Mouse (Mus musculus) midbrain, embryonic 11.5 days (tissue): ENCODE results near the gene Thrap3. TPM values are rescaled to one million over a fixed set of nuclear protein-coding genes. Genes with fewer than 3 reads are reported as not detected.

ENCODE experiments used
- ATAC-seq: fragments of 200-750 bp; cut with Nextera tagmentation; 2 replicates; pipeline ENCODE4 v1.8.0; 2017; ENCODE audit warnings: moderate TSS enrichment, moderate library complexity; ENCODE audit not compliant: low FRiP score
- DNase-seq: peaks from one replicate; pipeline ENCODE4 v3.0.0; 2015; ENCODE audit warnings: low spot score; ENCODE audit errors: missing footprints
- H3K27ac ChIP-seq: fragments of 300-500 bp; sonication (generic); 2 replicates; pipeline ENCODE4 v1.5.1; 2014; ENCODE audit warnings: low read depth, low read length
- H3K27me3 ChIP-seq: fragments of 300-500 bp; sonication (generic); 2 replicates; pipeline ENCODE4 v1.6.1; 2014; ENCODE audit warnings: mild to moderate bottlenecking, low read length, moderate library complexity, mixed read lengths; ENCODE audit not compliant: control insufficient read depth, insufficient read depth
- H3K36me3 ChIP-seq: fragments of 300-500 bp; sonication (generic); 2 replicates; pipeline ENCODE4 v1.6.1; 2014; ENCODE audit warnings: mild to moderate bottlenecking, low read length, moderate library complexity, mixed read lengths; ENCODE audit not compliant: control insufficient read depth, insufficient read depth
- H3K4me1 ChIP-seq: fragments of 300-500 bp; sonication (generic); 2 replicates; pipeline ENCODE4 v1.6.1; 2014; ENCODE audit warnings: low read length; ENCODE audit not compliant: control insufficient read depth, insufficient read depth
- H3K4me2 ChIP-seq: fragments of 300-500 bp; sonication (generic); 2 replicates; pipeline ENCODE4 v1.6.1; 2014; ENCODE audit warnings: mild to moderate bottlenecking, moderate library complexity
- H3K4me3 ChIP-seq: fragments of 300-500 bp; sonication (generic); 2 replicates; pipeline ENCODE4 v1.5.1; 2014; ENCODE audit warnings: low read depth, low read length
- H3K9ac ChIP-seq: fragments of 300-500 bp; sonication (generic); 2 replicates; pipeline ENCODE4 v1.6.1; 2014; ENCODE audit warnings: low read length
- H3K9me3 ChIP-seq: fragments of 300-500 bp; sonication (generic); 2 replicates; pipeline ENCODE4 v1.6.1; 2016; ENCODE audit warnings: low read length; ENCODE audit not compliant: control insufficient read depth
- WGBS: fragments of 180-500 bp; shearing (Covaris S2); extraction: QIAGEN DNeasy Blood & Tissue Kit; methylation state at CpG from one replicate; pipeline ENCODE4 v1.1.7; 2014; 5-methylcytosine and 5-hydroxymethylcytosine counted together
- polyA plus RNA-seq: library from polyadenylated mRNA; unstranded; fragments of >200 nt; fragmentation: Nextera tagmentation; extraction: Ambion mirVana; gene quantifications from 2 replicates; pipeline ENCODE4 v1.2.1, GENCODE M21; 2014

Thrap3 gene
- polyA plus RNA-seq, 1 experiment from 2014 or later, result 192 TPM

DNA sequence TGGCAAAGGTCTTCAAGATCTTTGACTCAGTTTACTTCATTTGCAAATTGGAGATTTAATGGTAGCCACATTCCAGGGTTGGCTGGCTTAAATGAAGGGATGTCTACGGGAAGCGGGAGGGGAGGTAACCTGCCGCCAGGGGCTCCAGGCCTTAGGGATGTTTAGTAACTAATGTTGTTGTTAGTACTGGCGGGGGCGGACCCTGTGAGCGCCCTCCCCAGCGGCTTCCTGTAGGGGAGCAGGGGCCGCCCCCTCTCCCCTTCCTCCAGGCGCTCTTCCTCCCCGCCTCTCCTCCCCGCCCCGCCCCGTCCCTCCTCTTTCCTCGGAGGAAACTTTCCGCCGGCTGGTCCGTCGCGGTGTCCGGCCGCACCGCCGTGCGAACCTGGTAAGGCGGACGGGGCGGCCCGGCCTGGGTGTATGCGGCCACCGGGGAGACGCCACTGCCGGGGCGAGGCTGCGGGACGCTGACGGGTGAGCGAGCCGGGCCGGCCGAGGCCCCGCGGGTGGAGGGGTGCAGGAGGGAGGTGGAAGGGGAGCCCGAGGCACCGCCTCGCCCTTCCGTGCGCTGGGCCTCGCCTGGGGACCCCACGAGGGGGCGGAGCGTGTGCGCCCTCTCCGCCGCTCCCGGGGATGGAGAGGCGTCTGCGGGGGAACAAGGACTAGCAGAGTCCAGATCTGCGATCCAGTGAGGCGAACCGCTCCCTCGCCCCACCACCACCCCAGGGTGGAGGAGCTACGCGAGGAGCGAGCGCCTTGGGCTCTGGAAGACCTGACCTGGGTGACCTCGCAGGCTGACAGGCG, 54.2 kb downstream of the Thrap3 start:
- H3K27ac ChIP-seq, result no peak overlapping the region
- peak; percentile 45; the same call in 1 of the 2 replicates for ATAC-seq
- H3K4me2 ChIP-seq, result peak overlapping the region; percentile 57
- peak overlapping the region; percentile 33 for H3K9ac ChIP-seq
- peak; percentile 93 for DNase-seq
- peaks cover 34% of the 10 kb centered on the region for H3K27me3 ChIP-seq
- under 1% methylated on average over 67 of the region's 67 CpGs for WGBS
- H3K36me3 ChIP-seq, result no peaks in the 10 kb centered on the region
- peaks cover 16% of the 10 kb centered on the region for H3K4me1 ChIP-seq
- no peaks in the 10 kb centered on the region for H3K9me3 ChIP-seq
- peak overlapping the region; percentile 39 for H3K4me3 ChIP-seq

DNA sequence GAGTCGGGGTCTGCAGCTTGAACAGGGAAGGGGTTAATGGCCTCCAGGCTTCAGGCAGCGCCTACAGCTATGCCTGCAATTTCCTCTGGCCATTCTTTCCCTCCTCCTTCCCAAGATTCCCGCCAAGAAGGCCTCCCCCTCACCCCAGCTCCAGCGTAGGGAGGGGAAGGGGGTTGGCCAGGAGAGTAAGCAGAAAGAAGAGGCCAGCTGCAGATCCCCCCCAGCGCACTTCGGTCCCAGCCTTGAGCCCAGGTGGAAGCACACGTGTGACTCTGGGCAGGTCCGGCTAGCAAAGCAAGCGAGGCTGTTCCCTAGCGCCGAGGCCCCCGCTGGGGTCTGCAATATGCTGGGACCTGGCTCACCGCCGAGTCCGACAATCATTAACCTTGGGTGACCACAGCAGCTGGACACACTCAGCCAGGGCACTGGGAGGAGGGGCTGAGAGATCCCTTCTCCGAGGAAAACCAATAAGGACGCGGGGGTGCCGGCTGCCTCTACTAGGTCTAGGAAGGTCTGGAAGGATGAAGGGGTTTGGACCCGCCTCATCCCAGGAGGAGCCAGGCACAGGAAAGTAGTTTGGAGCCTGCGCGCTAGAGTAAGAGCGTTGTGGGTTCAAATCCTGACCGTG, 54.9 kb downstream of the Thrap3 start, which contains the start of gene Eva1b:
Gene Eva1b (plus strand): TSS at position 212 of the 628 bp plus-strand sequence.
- H3K36me3 ChIP-seq, result no peaks in the 10 kb centered on the region
- H3K27me3 ChIP-seq, result peaks cover 34% of the 10 kb centered on the region
- 2% methylated on average over 23 of the region's 24 CpGs for WGBS
- ATAC-seq, result peak; percentile 27; the same call in 1 of the 2 replicates
- peak within 1 kb of the TSS; percentile 33 for H3K9ac ChIP-seq
- DNase-seq, result peak; percentile 93
- H3K4me2 ChIP-seq, result peak within 1 kb of the TSS; percentile 57
- peak within 1 kb of the TSS; percentile 39 for H3K4me3 ChIP-seq
- no peak within 1 kb of the TSS for H3K27ac ChIP-seq
- peaks cover 16% of the 10 kb centered on the region for H3K4me1 ChIP-seq
- H3K9me3 ChIP-seq, result no peaks in the 10 kb centered on the region

DNA sequence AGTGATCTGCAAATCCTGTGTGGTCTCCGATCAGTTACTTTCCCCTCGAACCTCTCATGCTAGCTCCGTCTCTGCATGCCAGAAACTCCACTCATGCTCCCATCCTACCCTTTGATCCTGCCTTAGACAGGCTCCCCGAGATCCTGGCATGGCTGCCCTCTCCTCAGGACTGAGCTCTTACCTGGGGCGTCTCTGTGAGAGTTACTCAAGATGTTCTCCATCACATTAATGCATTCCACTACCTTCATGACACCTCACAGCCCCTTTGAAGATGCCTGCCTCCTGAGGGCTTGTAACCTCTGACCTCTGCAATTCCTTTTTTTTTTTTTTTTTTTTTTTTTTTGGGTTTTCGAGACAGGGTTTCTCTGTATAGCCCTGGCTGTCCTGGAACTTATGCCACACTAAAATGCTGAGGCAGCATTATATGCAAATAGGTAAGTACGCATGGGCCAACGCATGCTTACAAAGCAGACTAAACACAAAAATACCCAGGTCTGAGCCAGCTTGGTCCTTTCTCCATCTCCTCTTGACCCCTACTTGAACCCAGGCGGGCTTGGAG, 55.5 kb downstream of the Thrap3 start:
- DNase-seq (peak; percentile 90), ATAC-seq (no peak)
- Histone ChIP-seq H3K27me3 (peaks cover 34% of the 10 kb centered on the region), H3K27ac (no peak overlapping the region), H3K4me1 (peaks cover 16% of the 10 kb centered on the region), H3K4me3 (no peak overlapping the region), H3K9me3 (no peaks in the 10 kb centered on the region), H3K4me2 (no peak overlapping the region), H3K9ac (no peak overlapping the region), H3K36me3 (no peaks in the 10 kb centered on the region)
- 57% methylated on average over 9 of the region's 9 CpGs for WGBS

DNA sequence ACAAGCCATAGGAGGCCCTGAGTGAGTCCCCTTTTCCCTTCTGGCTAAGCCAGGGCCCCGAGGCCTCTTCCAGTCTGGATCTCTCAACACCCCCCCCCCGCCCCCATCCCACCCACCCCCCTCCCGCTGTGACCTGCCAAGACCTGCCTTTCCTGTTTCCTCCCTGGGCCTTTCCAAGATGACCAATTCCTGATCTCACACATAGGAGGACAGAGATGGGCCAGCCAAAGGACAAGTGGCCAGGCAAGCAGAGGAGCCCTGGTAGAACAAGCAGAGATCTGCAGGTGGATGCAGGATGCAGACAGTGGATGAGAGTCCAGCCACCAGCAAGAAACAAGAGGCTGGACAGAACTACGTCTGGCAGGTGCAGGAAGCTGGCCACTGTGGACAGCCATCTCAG, 57.2 kb downstream of the Thrap3 start:
- Histone ChIP-seq H3K4me2 (no peak overlapping the region), H3K9ac (no peak overlapping the region), H3K4me1 (peaks cover 16% of the 10 kb centered on the region), H3K27ac (no peak overlapping the region), H3K36me3 (no peaks in the 10 kb centered on the region), H3K4me3 (no peak overlapping the region), H3K27me3 (peaks cover 31% of the 10 kb centered on the region), H3K9me3 (no peaks in the 10 kb centered on the region)
- DNase-seq (no peak), ATAC-seq (no peak)
- WGBS, result 74% methylated on average over 4 of the region's 4 CpGs

DNA sequence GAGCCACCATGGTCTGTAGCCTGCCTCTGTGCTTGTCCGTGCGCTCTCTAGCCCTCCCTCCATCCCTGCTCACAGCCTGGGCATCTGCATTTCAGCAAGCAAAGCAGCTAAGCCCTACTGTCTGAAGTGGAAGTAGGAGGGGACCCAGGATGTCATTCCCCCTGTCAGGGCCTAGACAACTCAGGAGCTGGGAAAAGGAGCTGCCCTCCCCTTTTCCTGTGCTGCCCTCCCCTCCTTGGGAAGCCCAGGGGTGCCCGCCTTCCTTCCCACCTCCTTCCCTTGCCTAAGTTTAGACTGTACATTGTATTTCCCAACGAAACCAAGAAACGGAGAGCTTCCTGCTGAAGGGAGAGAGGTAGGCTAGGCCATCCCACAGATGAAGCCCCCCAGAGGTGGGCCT, 61.5 kb downstream of the Thrap3 start:
- DNase-seq (no peak), ATAC-seq (no peak)
- no peak overlapping the region for H3K4me2 ChIP-seq
- H3K27me3 ChIP-seq, result no peaks in the 10 kb centered on the region
- peaks cover 4% of the 10 kb centered on the region; the same call in 1 of the 2 replicates for H3K36me3 ChIP-seq
- H3K9me3 ChIP-seq, result no peaks in the 10 kb centered on the region
- WGBS, result 80% methylated on average over 5 of the region's 5 CpGs
- no peak overlapping the region for H3K27ac ChIP-seq
- no peak overlapping the region for H3K9ac ChIP-seq
- H3K4me1 ChIP-seq, result no peaks in the 10 kb centered on the region
- no peak overlapping the region for H3K4me3 ChIP-seq

DNA sequence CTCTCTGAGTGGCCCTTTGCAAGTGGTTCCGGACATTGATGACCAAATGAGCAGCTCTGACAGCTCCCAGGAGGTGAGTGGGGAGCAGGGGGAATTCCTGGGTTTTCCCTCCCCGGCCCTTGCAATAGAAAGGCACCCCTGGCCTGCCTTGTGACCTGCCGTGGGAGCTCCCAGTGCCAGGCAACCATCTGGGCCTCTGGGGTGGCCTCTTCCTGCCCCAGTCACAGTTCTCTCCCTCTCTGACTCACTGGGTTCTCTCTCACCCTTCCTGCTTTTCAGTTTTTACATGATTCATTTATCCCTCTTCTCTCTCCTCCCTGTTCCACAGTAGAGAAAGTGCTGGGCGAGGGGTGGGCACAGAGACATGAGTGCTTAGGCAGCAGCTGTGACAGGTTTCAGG, 64.8 kb downstream of the Thrap3 start:
- WGBS, result 81% methylated on average over 4 of the region's 4 CpGs
- Histone ChIP-seq H3K9ac (no peak overlapping the region), H3K36me3 (peaks cover 6% of the 10 kb centered on the region), H3K4me1 (no peaks in the 10 kb centered on the region), H3K4me2 (no peak overlapping the region), H3K9me3 (no peaks in the 10 kb centered on the region), H3K27ac (no peak overlapping the region), H3K4me3 (no peak overlapping the region), H3K27me3 (no peaks in the 10 kb centered on the region)
- no peak for ATAC-seq
- DNase-seq, result peak; percentile 74

DNA sequence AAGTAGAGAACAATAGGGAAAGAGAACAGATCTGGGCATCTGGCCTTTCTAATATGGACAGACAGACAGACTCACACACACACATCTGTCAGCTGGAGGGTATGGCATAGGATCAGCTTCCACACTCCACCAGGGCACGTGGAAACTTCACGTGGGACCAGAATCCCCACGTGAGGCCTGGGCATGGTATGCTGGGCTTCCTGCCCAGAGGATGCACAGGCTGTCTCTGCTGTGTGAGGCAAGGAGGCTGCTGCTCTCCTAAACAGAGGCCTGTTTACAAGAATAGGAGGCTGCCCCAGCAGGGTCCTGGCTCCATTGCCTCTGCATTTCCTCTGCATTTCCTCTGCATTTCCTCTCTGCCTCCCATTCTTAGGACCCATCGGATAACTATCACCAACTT, 67.9 kb downstream of the Thrap3 start:
- no peak overlapping the region for H3K4me3 ChIP-seq

DNA sequence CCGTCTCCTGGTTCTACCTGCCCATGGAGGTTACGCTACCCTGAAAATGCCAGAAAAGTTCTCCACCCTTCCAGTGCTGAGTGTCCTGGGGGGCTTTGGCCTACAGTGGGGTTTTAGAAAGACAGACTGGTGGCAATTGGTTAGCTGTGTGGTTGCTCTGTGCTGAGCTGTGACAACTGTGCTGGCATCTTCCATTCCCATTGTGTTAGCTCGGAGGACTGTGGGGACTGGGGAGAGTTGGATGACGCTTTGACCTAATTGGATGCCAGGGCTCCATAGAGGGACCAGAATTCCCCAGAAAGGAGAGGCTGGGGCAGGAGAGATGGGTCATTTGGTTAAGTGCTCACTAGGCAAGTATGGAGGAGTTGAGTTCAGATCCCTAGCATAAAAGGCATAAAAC, 68.3 kb downstream of the Thrap3 start:
- WGBS, result 95% methylated on average over 4 of the region's 4 CpGs
- peaks cover 9% of the 10 kb centered on the region for H3K36me3 ChIP-seq

More for the DNA sequence above, 67.9 kb downstream of the Thrap3 start:
- H3K4me2 ChIP-seq, result no peak overlapping the region
- DNase-seq (peak; percentile 39), ATAC-seq (no peak)
- no peak overlapping the region for H3K27ac ChIP-seq
- no peak overlapping the region for H3K9ac ChIP-seq
- no peaks in the 10 kb centered on the region for H3K27me3 ChIP-seq
- H3K4me1 ChIP-seq, result no peaks in the 10 kb centered on the region; the same call in 1 of the 2 replicates
- peaks cover 6% of the 10 kb centered on the region for H3K36me3 ChIP-seq
- no peaks in the 10 kb centered on the region for H3K9me3 ChIP-seq
- 91% methylated on average over 4 of the region's 4 CpGs for WGBS

More for the DNA sequence above, 68.3 kb downstream of the Thrap3 start:
- DNase-seq, result no peak
- ATAC-seq, result no peak
- H3K27me3 ChIP-seq, result no peaks in the 10 kb centered on the region
- H3K4me1 ChIP-seq, result no peaks in the 10 kb centered on the region; the same call in 1 of the 2 replicates
- no peak overlapping the region for H3K4me3 ChIP-seq
- H3K9me3 ChIP-seq, result no peaks in the 10 kb centered on the region
- no peak overlapping the region for H3K27ac ChIP-seq
- no peak overlapping the region for H3K4me2 ChIP-seq
- H3K9ac ChIP-seq, result no peak overlapping the region
